18 mouse cellular contexts compared by ENCODE assay signal in genomic region chr17:6739266-6739665, GRCm38 (mm10). TPM values are rescaled to one million over a fixed set of nuclear protein-coding genes. Genes with fewer than 3 reads are reported as not detected.
DNase-seq lines count a peak whose midpoint lies in the region; ATAC-seq and TF ChIP-seq lines count a peak whose summit lies in the region.
"Had no signal": no experiment of that assay in that cellular context is flagged by ENCODE, and none has a peak within 500 bp of the region (broad histone marks: within the 10 kb centered on the region; RNA-seq: fewer than 3 reads in every experiment).

No protein-coding gene starts in this region.

- DNase-seq in midbrain, embryonic 11.5 days (ENCODE audit: low spot score, missing footprints): peak; percentile 81
- DNase-seq in B cell, adult 2 months: peak; percentile 18 to 24
- DNase-seq in ES-CJ7 (ENCODE audit: low read depth, low spot score): peak; percentile 80
- DNase-seq in cerebellum, adult 8-10 months: no peak
- DNase-seq: adrenal gland, postnatal 10 days; cerebellum, postnatal 36 days; gastrocnemius, postnatal 10 days; lung, embryonic 14.5 days; thymus, postnatal 25 days had no signal

- no peak overlapping the region for H3K4me2 ChIP-seq in intestine, postnatal 0 days (replicated peaks; ENCODE audit: low read depth)
- no peak overlapping the region for H3K4me2 ChIP-seq in intestine, embryonic 15.5 days (replicated peaks)
- H3K4me2 ChIP-seq in midbrain, embryonic 11.5 days: no peak overlapping the region
- no peak overlapping the region for H3K4me2 ChIP-seq in midbrain, embryonic 13.5 days (replicated peaks)
- H3K4me2 ChIP-seq: embryonic facial prominence, embryonic 13.5 days; forebrain, embryonic 13.5 days; hindbrain, embryonic 15.5 days; lung, embryonic 14.5 days; midbrain, embryonic 12.5 days had no signal

- H3K4me3 ChIP-seq in intestine, postnatal 0 days (ENCODE audit: low read depth, low read length): no peak overlapping the region
- no peak overlapping the region for H3K4me3 ChIP-seq in intestine, embryonic 15.5 days (replicated peaks)
- H3K4me3 ChIP-seq in midbrain, embryonic 11.5 days (ENCODE audit: low read depth, low read length): no peak overlapping the region
- H3K4me3 ChIP-seq in midbrain, embryonic 13.5 days (replicated peaks): no peak overlapping the region
- H3K4me3 ChIP-seq: embryonic facial prominence, embryonic 13.5 days; forebrain, embryonic 13.5 days; hindbrain, embryonic 15.5 days; midbrain, embryonic 12.5 days had no signal

- peaks cover 64% of the 10 kb centered on the region for H3K36me3 ChIP-seq in intestine, postnatal 0 days (ENCODE audit: control insufficient read depth, insufficient read depth)
- H3K36me3 ChIP-seq in intestine, embryonic 15.5 days: peaks cover 22% of the 10 kb centered on the region
- H3K36me3 ChIP-seq in midbrain, embryonic 11.5 days (ENCODE audit: control insufficient read depth, insufficient read depth, low read length): peaks cover 4% of the 10 kb centered on the region; the same call in 1 of the 2 replicates
- peaks cover 7% of the 10 kb centered on the region; the same call in 1 of the 2 replicates for H3K36me3 ChIP-seq in midbrain, embryonic 13.5 days
- H3K36me3 ChIP-seq: hindbrain, embryonic 15.5 days had no signal

- H3K9ac ChIP-seq in intestine, postnatal 0 days (ENCODE audit: low read depth, low read length): no peak overlapping the region
- no peak overlapping the region for H3K9ac ChIP-seq in intestine, embryonic 15.5 days
- no peak overlapping the region for H3K9ac ChIP-seq in midbrain, embryonic 11.5 days (ENCODE audit: low read length)
- no peak overlapping the region for H3K9ac ChIP-seq in midbrain, embryonic 13.5 days (replicated peaks)
- H3K9ac ChIP-seq: embryonic facial prominence, embryonic 13.5 days; forebrain, embryonic 13.5 days; hindbrain, embryonic 15.5 days; lung, embryonic 14.5 days; midbrain, embryonic 12.5 days had no signal

- H3K27ac ChIP-seq in intestine, postnatal 0 days (ENCODE audit: low read depth, low read length): no peak overlapping the region
- no peak overlapping the region for H3K27ac ChIP-seq in intestine, embryonic 15.5 days
- H3K27ac ChIP-seq in midbrain, embryonic 11.5 days (ENCODE audit: low read depth, low read length): no peak overlapping the region
- no peak overlapping the region for H3K27ac ChIP-seq in midbrain, embryonic 13.5 days
- H3K27ac ChIP-seq: embryonic facial prominence, embryonic 13.5 days; forebrain, embryonic 13.5 days; hindbrain, embryonic 15.5 days; midbrain, embryonic 12.5 days had no signal

- H3K27me3 ChIP-seq in intestine, postnatal 0 days (replicated peaks; ENCODE audit: control insufficient read depth, insufficient read depth, low read length): no peaks in the 10 kb centered on the region
- H3K27me3 ChIP-seq in intestine, embryonic 15.5 days (replicated peaks): no peaks in the 10 kb centered on the region
- no peaks in the 10 kb centered on the region; the same call in 1 of the 2 replicates for H3K27me3 ChIP-seq in midbrain, embryonic 11.5 days (ENCODE audit: control insufficient read depth, insufficient read depth, low read length)
- peaks cover 25% of the 10 kb centered on the region for H3K27me3 ChIP-seq in midbrain, embryonic 13.5 days
- H3K27me3 ChIP-seq: embryonic facial prominence, embryonic 13.5 days; forebrain, embryonic 13.5 days; hindbrain, embryonic 15.5 days had no signal

- WGBS in intestine, postnatal 0 days: 71% methylated on average over 13 of the region's 13 CpGs
- WGBS in intestine, embryonic 15.5 days: 80% methylated on average over 13 of the region's 13 CpGs
- WGBS in midbrain, embryonic 11.5 days: 92% methylated on average over 13 of the region's 13 CpGs
- WGBS in midbrain, embryonic 13.5 days: 92% methylated on average over 13 of the region's 13 CpGs

- peaks cover 10% of the 10 kb centered on the region for H3K4me1 ChIP-seq in intestine, postnatal 0 days (replicated peaks; ENCODE audit: control insufficient read depth, insufficient read depth, low read length)
- peaks cover 24% of the 10 kb centered on the region for H3K4me1 ChIP-seq in intestine, embryonic 15.5 days (replicated peaks)
- H3K4me1 ChIP-seq in midbrain, embryonic 11.5 days (ENCODE audit: control insufficient read depth, insufficient read depth, low read length): peaks cover 15% of the 10 kb centered on the region
- peaks cover 55% of the 10 kb centered on the region for H3K4me1 ChIP-seq in midbrain, embryonic 13.5 days (replicated peaks)

- TF ChIP-seq CTCF in intestine, postnatal 0 days (IDR thresholded peaks at IDR 0.05; ENCODE audit: low read depth): peak; percentile 28; the same call in 1 of the 2 replicates

- ATAC-seq in intestine, postnatal 0 days: 0 out of 2 replicates have a peak, but pooled peaks have one; percentile 3
- no peak for ATAC-seq in intestine, embryonic 15.5 days
- ATAC-seq in midbrain, embryonic 11.5 days (ENCODE audit: low FRiP score): no peak
- no peak for ATAC-seq in midbrain, embryonic 13.5 days
- no peak for ATAC-seq in monocyte, adult 5-6 weeks (replicated peaks; ENCODE audit: insufficient number of reproducible peaks, low FRiP score, low TSS enrichment, poor library complexity, severe bottlenecking)
- ATAC-seq: CD4-positive, CD25-positive, alpha-beta regulatory T cell, adult 4 months; forebrain, embryonic 13.5 days had no signal

- H3K9me3 ChIP-seq in intestine, postnatal 0 days (ENCODE audit: control insufficient read depth): no peaks in the 10 kb centered on the region
- H3K9me3 ChIP-seq in intestine, embryonic 15.5 days: no peaks in the 10 kb centered on the region
- H3K9me3 ChIP-seq in midbrain, embryonic 11.5 days (ENCODE audit: control insufficient read depth, low read length): no peaks in the 10 kb centered on the region
- H3K9me3 ChIP-seq in midbrain, embryonic 13.5 days: no peaks in the 10 kb centered on the region
- H3K9me3 ChIP-seq: embryonic facial prominence, embryonic 13.5 days; forebrain, embryonic 13.5 days; hindbrain, embryonic 15.5 days; midbrain, embryonic 12.5 days had no signal

RNA-seq across cellular contexts. Expression of gene Ezr, which starts 43.3 kb away (rescaled TPM):
- polyA plus RNA-seq in intestine, postnatal 0 days (2015; fragmentation: Nextera tagmentation; extraction: Ambion mirVana): 342 and 379 TPM in 2 replicates
- 232 and 235 TPM in 2 replicates for polyA plus RNA-seq in intestine, embryonic 15.5 days (2015; fragmentation: Nextera tagmentation; extraction: Ambion mirVana)
- polyA plus RNA-seq in midbrain, embryonic 11.5 days (2014; fragmentation: Nextera tagmentation; extraction: Ambion mirVana): 47.0 and 51.0 TPM in 2 replicates
- 36.2 and 43.1 TPM in 2 replicates for polyA plus RNA-seq in midbrain, embryonic 13.5 days (2015; fragmentation: Nextera tagmentation; extraction: Ambion mirVana)
- 389 to 480 TPM (median 421 TPM) in 3 replicates for total RNA-seq in monocyte, adult 5-6 weeks (2017)
